Mouse (Mus musculus) kidney, postnatal 4 days (tissue): ENCODE measurements at regions not wholly inside any gene's neighbourhood (a gene's known extent, or its start where the extent isn't known, plus 50 kb on each side); places are given as distances from the start of the nearest gene placed in this dataset.

Experiments used
- DNase-seq, 2 experiments: peaks; one replicate each; pipeline ENCODE4 v3.0.0; 2021; ENCODE audit warnings: mixed read lengths in 2 of 2

DNA sequence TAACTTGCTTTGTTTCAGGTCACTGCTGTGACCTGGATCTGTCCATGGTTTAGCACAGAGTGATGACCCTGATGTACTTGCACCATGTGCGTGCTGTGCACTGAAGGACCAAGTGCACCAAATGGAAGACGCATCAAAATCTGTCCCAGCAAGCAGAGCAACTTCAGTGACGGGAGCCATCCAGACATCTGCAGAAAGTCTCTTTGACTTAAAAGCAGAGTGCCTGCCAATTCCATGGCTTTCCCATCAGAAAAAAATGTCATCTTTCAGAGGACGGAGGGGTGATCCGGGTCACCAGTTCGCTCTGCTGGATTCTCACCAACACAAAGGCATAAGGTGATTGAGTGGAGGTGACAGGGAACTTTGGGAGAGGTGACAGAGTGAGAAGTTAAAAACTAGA lies 351.4 kb downstream of the Dhx35 start:
- no peak for DNase-seq

DNA sequence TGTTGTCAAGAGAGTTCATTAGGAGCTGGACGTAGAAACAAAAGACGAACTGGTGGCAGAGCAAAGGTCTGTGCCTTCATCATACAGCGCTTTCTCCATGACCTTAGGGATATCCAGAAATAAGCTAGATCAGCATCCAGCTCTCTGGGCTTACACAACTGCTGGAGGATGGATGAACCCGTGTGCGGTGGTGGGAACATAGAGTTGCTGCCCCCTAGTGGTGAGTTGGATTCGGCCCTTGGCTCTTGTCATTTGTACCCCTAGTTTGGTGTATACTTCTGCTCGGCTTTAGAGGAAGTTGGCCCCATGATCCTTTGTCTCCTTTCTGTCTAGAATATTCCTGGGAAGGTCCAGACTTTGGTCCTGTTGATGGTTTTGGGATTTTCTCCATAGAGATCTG lies 369.4 kb downstream of the Dhx35 start:
- peak; percentile 62 to 65 for DNase-seq

DNA sequence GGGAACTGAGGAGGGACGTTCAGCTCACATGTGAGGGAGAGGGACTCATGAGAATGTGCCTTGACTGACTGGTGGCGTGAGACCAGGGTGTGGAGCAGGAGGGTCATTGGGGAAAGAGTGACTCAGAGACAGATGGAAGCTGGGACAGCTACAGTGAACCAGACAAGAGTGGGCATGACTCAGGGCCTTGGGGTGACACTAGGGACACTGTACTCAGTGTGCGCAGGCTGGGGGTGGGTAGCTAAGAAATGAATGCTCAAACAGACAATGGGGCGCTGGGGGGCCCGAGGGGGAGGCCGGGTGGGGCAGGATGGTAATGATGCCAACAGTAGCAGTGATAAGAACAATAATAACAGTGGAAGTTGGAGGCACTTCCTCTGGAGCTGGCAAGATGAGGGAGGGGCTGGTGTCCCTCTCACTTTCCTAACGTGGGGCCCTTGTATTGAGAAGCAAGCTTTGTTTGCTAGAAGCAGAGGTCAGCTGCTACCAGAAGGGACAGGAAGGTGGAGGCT lies 374.0 kb downstream of the Dhx35 start:
- peak in 1 of 2 experiments; percentile 7 for DNase-seq

DNA sequence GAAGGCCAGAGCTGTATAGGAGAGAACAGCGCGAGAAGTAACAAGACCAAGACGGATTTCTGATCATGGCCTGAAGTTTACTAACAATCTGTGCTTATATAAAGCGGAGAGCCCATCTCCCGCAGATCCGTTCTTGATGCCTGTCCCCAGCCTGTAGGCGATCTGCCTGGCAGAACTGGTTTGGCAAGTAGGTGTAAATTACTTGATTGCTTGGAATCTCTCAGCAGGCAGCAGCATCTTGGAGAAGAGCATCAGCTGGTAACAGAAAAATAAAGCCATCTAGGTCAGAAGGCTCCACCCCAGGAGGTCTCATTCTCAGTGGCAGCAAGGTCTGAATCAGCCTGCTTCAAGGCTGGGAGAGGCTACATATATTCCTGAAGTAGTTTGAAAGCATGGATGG lies 401.5 kb downstream of the Dhx35 start:
- DNase-seq, result no peak

DNA sequence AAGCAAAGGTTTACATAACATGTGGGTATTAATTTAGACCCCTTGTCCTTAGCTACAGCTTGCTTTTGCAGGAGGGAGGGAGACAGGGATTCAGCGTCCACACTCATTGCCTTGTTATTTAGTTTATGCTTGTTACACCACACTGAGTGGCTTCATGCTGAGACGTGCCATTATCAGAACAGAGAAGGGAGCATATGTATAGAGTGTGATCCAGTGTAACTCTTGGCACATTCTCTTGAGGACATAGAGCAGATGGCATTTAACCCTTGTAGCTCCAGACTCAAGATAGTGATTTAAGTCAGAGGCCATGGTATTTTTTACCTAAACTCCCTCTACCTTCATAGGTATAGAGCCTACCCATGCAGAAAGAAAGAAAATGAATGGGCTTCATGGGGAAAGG lies 437.7 kb downstream of the Dhx35 start:
- DNase-seq, result no peak

DNA sequence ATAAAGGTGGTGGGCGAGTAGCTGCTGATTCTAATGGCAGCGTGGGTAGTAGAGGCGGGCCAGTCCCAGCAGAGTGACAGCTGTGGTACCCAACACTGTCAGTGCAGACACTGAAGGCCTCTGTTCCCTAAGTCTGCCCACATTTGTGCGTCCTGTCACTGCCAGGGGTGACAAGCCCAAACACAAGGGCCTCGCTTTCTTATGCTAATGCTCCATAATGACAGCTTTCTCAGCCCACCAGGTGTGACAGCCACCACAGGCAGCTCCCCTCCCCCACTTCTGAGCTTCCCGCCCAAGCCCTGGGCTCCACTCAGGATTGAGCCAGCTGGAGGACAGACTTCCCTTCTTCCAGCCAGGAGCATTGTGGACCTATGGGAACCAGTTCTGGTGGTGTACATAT lies 440.4 kb downstream of the Dhx35 start:
- DNase-seq, result no peak

DNA sequence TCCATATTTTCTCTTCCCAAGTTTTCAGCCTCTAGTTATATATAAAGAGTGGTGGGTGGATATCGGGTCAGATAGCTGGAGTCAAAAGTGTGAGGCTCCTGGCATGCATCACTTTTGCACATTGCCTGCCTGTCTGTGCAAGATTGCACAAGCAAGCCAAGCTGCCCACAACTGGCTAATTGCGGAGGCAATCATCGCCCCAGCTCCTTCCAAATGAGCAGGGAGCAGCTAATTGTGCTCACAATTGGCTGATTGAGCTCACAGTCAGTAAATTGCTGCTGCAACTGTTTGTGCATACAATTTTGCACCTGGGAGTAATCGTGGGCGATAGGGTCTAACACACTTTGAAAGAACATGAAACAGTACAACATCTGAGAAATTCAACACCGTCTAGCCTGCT lies 455.5 kb downstream of the Dhx35 start:
- no peak for DNase-seq

DNA sequence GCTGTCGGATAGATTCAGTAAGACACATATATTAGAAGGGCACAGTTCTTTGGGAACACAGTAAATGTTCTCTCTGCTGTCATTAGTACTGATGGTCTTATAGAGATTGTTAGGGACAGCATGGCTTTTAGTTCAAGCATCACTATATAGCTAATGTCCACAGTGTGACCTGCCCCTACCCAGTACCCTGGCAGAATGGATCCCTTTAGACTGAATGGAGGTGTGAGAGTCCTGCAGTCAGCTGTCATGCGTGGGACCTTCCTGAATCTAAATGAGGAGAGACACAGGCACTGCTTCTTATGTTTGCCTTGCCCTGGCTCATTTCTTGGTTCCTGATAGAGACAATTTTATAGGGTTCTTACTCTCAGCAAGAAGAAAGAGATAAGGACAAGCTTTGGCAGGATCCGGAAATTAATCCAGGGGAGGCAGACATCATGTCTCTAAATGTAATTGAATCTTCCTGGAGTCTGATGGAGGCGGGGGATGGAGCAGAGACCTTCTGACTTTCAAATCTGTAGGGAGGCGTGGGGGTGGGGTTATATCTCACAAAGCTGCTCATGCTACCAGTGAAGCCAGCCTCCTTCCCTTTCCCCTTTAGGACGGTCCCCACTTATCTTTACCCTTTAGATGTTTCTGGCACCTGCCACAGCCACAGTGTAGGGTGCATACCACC lies 456.5 kb downstream of the Dhx35 start:
- peak; percentile 10 to 40 for DNase-seq

DNA sequence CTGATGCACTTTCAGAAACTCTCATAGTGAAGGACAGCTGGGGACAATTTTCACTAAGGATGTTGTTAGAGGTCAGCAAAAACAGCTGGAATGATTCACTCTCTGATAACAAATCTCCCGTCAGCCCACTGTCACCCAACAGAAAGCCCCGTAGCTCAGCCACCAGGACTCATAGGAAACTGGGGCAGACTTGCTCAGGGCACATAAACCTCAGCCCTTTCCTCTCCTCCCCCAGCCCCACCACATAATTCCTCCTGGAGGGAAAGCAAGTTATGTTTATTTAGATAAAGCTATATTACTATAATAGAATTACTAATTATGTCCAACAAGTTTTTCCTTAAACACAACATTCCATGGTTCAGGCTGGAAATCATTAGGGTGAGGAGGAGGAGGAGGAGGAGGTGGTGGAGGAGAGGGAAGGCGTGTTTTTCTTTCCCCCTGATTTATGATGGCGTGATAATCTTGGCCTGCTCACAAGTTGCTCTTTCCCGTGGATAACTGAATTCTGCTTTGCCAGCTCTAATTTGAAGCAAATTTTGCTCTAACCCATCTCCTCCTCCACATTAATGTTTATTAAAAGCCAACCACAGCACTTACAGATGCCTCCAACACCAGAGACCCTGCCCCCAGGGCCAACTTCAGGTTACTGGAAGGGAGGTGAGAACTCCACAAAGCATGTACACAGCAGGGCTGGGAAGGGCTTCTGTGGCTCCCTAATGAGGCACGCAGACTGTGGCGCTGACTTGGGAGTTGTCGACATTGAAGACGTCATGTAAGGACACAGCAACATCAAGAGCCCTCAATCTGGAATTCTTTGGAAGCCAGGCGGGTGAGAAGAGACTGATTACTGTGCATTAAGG lies 475.8 kb downstream of the Dhx35 start:
- peak; percentile 55 to 64 for DNase-seq

DNA sequence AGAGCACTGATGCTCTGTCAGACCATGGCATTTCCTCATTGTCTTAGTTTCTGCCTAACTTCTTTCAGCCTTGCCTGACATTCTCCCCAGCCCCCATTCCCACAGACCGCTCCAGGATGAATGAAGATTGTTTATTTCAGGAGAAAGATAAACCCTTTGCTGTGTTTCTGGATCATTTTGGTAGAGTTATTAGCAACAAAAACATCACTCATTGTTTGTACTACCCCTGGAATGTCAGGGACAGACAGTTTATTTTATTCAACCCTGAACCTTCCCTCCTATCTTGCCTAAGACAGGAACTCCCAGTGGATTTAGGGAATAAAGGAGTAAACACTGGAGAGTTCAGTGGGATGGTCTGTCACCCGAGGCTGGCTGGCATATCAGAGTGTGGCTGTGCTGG lies 484.3 kb downstream of the Dhx35 start:
- DNase-seq, result no peak

DNA sequence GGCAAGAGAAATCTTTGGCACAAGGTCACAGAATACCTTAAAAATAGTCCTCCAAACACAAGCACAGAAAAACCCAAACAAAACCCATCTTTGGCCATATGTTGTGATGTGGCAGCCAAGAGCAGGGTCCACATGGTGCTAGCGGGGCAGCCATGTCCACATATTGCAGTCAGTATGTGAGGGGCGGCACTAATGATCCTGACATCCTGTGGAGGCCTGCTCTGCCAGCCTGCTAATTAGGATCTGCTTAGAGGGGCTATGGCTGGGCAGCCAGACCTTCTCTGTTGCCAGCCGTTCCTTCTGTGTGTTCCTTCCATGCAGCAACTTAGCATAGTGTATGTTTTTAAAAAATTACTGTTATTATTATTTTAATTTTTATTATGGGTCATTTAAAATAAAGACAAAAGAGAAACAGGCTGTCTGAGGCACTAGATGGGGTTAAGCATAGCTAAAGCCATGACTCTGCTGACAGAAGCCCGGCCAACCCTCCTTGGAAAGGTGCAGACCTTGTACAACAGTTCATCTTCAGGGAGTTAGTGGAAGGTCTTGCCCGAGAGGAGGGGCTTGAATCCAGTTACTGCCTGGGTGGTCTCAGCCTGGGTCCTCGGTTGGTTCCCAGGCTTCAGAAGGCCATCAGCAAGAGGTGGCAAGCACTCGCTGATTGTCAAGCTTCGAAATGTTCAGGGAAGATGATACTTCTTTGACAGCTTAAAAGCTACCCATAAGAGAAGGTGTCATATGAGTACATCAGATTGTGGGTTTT lies 487.1 kb downstream of the Dhx35 start:
- no peak for DNase-seq

DNA sequence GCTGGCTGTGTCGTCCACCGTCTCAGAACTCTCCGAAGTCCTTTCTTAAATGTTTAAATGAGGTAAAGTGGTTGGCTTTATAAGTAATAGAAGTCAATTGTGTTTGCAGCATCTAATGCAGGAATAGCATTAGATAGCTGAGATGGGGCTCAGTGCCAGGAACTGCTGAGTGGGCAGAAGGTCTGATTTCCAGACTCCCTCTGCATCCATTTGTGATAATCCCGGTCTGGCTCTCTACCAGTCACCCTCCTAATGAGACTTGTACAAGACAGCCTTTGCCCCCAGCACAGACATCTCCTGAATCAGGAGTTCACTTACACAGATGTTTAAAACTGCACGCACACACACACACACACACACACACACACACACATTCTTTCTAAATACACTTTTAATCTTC lies 489.5 kb downstream of the Dhx35 start:
- DNase-seq, result no peak

DNA sequence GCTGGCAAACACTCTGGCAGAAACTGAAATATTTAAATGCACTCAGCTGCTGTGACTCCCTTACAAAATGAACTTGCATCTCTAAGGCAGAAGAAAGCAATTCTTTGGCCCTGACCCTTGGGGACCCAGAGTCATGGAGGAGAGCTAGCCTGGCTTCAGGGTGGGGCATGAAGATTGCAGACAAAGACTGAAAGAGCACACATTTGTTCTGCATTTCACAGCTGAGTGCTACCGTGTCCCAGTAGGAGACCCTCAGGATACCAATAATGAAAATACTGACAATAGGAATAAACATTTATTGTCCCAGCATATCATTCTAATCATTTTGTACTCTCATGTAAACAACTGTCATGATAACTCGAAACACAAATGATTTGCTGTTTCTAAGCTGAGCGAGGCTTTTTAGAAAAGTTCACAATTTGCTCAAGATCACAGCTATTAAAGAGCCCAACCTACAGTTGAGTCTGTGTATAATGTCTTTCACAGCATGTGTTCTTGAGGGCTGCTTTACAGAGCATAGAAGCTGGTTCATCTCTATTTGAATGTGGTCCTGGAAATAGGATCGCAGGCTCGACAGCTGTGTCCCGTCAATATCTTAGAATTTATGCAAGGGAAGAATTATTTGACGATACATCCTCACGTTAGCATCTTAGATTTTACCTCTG lies 490.1 kb downstream of the Dhx35 start:
- no peak for DNase-seq

DNA sequence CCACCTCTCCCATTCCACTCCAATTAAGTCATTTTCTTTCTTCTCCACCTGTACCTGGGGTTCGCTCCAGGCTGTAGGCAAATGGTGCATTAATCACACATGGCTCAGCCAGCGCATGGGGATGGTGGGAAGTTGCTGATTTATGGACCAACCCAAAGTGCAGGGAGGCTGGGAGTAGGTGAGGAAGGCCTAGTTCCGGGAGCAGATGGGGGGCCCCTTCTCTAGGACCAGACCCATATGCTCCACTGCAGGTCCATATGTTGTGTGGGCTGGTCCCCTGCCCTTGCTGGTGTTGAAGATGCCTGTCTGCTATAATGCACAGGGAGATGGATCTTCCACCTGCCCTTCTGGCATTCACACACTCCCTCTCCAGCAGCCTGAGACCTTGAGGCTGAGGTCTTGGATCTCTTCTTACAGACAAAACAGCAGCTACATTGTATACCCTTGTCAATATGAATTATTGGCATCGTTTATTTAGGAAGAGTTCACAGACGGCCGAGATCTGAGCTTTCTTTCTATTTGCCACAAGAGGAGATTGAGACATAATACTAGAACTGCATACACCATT lies 493.5 kb downstream of the Dhx35 start:
- no peak for DNase-seq

DNA sequence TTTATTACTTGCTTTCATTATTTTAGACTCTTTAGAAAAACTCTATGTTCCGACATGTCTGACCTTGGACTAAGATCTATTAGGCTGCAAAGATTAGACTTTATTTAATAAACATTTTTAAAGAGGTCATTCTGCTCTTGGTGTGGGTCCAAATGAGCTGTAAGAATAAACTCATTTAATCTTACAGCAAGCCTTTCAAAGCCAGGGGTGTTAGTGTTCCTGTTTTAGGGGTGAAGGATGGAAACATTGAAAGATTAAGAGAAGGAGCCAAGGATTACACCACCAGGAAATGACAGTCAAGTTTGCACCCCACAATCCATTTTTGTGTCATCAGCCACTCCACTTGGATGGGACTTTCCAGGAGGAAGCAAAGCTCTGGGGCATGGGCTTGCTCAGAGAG lies 495.5 kb downstream of the Dhx35 start:
- no peak for DNase-seq

DNA sequence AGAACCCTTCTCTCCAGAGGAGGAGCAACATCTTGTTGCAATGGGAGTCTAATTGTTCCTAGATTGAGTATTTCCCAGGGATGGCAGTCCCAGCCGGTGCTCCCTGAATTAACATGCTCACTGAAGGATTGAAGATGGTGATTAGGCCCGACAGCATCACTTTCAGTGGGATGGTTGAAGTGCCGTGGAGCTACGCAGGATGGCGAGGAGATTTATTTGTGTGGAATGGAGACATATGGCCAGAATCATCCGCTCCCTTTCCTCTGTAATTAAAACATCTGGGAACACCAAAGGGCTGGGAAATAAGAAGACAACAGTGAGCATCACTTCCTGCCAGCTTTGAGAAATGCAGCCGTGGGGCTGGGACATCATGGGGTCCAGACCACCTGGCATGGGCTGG lies 512.4 kb downstream of the Dhx35 start:
- DNase-seq, result no peak

DNA sequence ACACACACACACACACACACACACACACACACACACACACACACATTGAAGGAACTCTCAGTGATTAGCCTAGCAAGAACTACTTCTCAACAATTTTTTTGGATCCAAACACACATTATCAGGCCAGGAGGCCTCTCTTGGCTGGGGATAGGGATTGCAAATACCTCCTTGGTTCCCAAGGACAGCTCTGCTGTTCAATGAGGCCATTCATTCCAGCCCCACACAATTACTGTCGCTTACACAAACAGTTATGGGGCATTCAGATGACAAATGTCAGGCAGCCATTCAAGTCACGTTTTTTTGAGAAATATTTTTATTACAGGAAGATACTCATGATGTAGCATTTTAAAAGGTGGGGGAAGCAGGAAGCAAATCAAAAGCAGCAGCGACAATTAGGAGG lies 540.1 kb downstream of the Dhx35 start:
- no peak for DNase-seq

DNA sequence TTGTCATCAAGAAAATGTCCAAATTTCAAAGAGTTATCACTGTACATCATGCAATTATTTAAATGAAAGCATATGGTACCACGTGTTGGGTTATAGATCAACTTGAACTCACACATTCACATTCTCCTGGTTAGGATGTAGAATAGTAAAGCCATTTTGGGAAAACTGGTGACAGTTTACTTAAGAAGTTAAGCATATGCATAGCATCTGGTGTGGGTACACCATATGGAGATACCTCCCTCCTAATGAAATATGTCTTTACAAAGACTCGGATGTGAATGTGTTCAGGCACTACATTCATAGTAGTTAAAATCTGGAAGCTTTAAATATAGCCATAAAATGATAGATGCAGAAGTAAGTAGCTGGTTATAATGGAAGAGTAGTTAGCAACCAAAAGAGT lies 542.0 kb downstream of the Dhx35 start:
- DNase-seq, result no peak

DNA sequence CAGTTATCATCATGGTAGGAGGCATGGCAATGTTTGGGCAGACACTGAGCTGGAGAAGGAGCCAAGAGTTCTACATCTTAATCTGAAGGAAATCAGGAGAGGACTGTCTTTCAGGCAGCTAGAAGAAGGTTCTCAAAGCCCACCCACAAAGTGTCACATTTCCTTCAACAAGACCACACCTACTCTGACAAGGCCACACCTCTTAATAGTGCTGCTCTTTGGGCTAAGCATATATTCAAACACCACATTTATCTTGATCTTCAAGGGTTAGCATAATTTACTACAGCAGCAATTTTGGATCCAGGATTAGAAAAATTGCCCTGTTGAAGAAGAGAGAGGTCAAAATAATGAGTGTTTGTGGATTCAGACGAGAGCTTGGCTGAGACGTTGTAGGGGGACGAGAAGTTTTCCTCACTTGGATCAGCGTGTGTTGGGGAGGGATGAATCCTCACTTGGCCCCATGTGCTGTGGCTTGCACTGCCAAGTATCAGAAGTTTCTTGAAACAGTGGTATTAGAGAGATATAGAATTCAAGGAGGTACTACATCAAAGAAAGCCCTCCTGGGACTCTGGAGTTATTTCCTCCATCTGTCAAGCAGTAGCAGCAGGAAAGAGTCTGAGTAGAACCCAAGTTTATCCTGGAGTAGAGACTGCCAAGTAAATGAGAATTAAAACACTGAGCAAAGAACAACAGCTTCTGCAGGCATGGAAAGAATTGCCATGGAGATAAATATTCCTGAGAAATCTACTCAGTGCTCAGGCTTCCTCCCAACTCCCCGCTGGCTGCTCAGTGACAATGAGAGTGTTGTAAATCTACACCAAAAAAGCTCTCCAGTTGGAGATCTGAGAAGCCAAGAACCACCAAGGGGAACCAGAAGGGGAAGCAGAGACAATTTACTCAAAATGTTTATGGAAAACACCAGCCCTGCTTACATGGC lies 549.3 kb downstream of the Dhx35 start:
- peak; percentile 3 to 12 for DNase-seq

DNA sequence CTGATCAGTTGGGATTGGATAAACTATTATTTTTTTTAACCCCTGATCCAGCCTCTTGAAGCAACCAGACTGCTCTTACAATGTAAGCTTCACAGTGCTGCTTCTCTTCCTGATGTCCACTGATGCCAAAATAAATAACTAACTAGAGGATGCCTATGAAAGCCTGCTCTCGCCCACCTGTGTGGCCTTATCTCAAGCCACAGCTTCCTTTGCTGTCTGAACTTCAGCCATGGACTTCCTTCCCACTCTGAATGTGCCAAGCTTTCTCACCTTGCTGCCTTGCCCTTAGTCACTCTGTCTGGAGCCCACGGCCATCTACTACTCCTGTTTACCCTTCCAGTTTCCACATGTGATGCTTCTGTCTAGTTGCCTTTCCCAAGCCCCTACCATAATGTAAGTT lies 559.6 kb downstream of the Dhx35 start:
- peak; percentile 8 for DNase-seq

DNA sequence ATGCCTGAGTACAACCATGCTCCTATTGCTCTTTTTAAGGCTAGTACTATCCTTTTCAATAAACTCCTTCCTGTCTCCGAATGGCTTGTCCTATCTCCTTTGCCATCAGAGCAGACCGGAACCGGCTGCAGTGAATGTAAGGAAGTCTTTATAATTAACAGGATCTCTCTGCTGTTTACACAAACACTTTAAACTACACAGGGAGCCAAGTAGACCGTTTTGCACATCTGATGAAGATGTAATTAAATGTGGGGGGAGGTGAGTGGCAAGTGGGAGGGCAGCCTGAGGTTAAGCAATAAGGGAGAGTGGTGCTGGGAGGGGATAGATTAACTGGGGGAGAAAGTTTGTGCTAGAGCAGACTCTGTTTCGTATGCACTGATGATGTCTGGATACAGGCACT lies 561.9 kb downstream of the Dhx35 start:
- DNase-seq, result peak; percentile 9 to 36
